Mouse (Mus musculus) NIH3T3 (cell line): ENCODE measurements at regions not wholly inside any gene's neighbourhood (a gene's known extent, or its start where the extent isn't known, plus 50 kb on each side); places are given as distances from the start of the nearest gene placed in this dataset.
A peak's percentile ranks its signal among the peaks of the same experiment; 100 is the strongest.

ENCODE experiments used
- DNase-seq: peaks from one replicate; pipeline ENCODE4 v3.0.0-alpha.2; 2012; ENCODE audit warnings: low read depth

GRCm38 (mm10) chr1:184606541-184606940 is 125.9 kb downstream of the Hlx start:
- no peak for DNase-seq

- peak; percentile 61 for DNase-seq
These were observed 126.8 kb downstream of the Hlx start for GRCm38 (mm10) chr1:184605666-184606065.

GRCm38 (mm10) chr1:184603136-184603535 is 129.3 kb downstream of the Hlx start:
- no peak for DNase-seq

GRCm38 (mm10) chr1:184595449-184595848 is 137.0 kb downstream of the Hlx start:
- no peak for DNase-seq

- DNase-seq, result no peak
These were observed 141.8 kb downstream of the Hlx start for GRCm38 (mm10) chr1:184590634-184591033.

- no peak for DNase-seq
These were observed 143.1 kb downstream of the Hlx start for GRCm38 (mm10) chr1:184589277-184589676.

GRCm38 (mm10) chr1:184584505-184584874 is 147.9 kb downstream of the Hlx start:
- no peak for DNase-seq

GRCm38 (mm10) chr1:184583751-184584504 is 148.5 kb downstream of the Hlx start:
- DNase-seq, result no peak

- no peak for DNase-seq
These were observed 152.9 kb downstream of the Hlx start for GRCm38 (mm10) chr1:184579475-184579874.

GRCm38 (mm10) chr1:184576527-184576926 is 155.9 kb downstream of the Hlx start:
- no peak for DNase-seq

- no peak for DNase-seq
These were observed 159.1 kb downstream of the Hlx start for GRCm38 (mm10) chr1:184573325-184573724.

GRCm38 (mm10) chr1:184570681-184571080 is 161.7 kb downstream of the Hlx start:
- no peak for DNase-seq

GRCm38 (mm10) chr1:184562926-184563325 is 169.5 kb downstream of the Hlx start:
- DNase-seq, result no peak

GRCm38 (mm10) chr1:184562239-184562638 is 170.2 kb downstream of the Hlx start:
- DNase-seq, result no peak

GRCm38 (mm10) chr1:184559543-184559942 is 172.9 kb downstream of the Hlx start:
- DNase-seq, result no peak

- DNase-seq, result no peak
These were observed 178.6 kb downstream of the Hlx start for GRCm38 (mm10) chr1:184553791-184554190.

GRCm38 (mm10) chr1:184550491-184550890 is 181.9 kb downstream of the Hlx start:
- no peak for DNase-seq

GRCm38 (mm10) chr1:184547650-184548235 is 184.7 kb downstream of the Hlx start:
- DNase-seq, result no peak

- peak; percentile 56 for DNase-seq
These were observed 186.2 kb downstream of the Hlx start for GRCm38 (mm10) chr1:184546140-184546661.

GRCm38 (mm10) chr1:184545111-184545510 is 187.3 kb downstream of the Hlx start:
- no peak for DNase-seq

- no peak for DNase-seq
These were observed 189.9 kb downstream of the Hlx start for GRCm38 (mm10) chr1:184542321-184543115.

- DNase-seq, result no peak
These were observed 192.6 kb downstream of the Hlx start for GRCm38 (mm10) chr1:184539818-184540217.
